Mouse (Mus musculus): ENCODE results near the gene Kctd21.
A peak's percentile ranks its signal among the peaks of the same experiment; 100 is the strongest.

Gene Kctd21

GRCm38 (mm10) chr7:97331726-97332666 lies at the start of gene Kctd21, which contains the start of gene Usp35:
TSS of gene Kctd21 (plus strand) at chr7:97332327.
TSS of gene Usp35 (minus strand) at chr7:97332020.
- DNase-seq (ENCODE audit: extremely low read depth, low read depth) = peak; percentile 76

GRCm38 (mm10) chr7:97296986-97297385 lies 35.1 kb upstream of the Kctd21 start:
- no peak for DNase-seq (ENCODE audit: extremely low read depth, low read depth)

GRCm38 (mm10) chr7:97297466-97297865 lies 34.7 kb upstream of the Kctd21 start:
- peak; percentile 41 for DNase-seq (ENCODE audit: extremely low read depth, low read depth)

GRCm38 (mm10) chr7:97298279-97298678 lies 33.8 kb upstream of the Kctd21 start:
- no peak for DNase-seq (ENCODE audit: extremely low read depth, low read depth)

- DNase-seq (ENCODE audit: extremely low read depth, low read depth) = no peak
Measured at GRCm38 (mm10) chr7:97298943-97299342, 33.2 kb upstream of the Kctd21 start.

GRCm38 (mm10) chr7:97300914-97301313 lies 31.2 kb upstream of the Kctd21 start:
- DNase-seq (ENCODE audit: extremely low read depth, low read depth) = peak; percentile 17

- no peak for DNase-seq (ENCODE audit: extremely low read depth, low read depth)
Measured at GRCm38 (mm10) chr7:97301321-97301720, 30.8 kb upstream of the Kctd21 start.

GRCm38 (mm10) chr7:97302261-97302660 lies 29.9 kb upstream of the Kctd21 start:
- no peak for DNase-seq (ENCODE audit: extremely low read depth, low read depth)

GRCm38 (mm10) chr7:97302876-97303275 lies 29.3 kb upstream of the Kctd21 start:
- DNase-seq (ENCODE audit: extremely low read depth, low read depth) = no peak

- DNase-seq (ENCODE audit: extremely low read depth, low read depth) = no peak
Measured at GRCm38 (mm10) chr7:97303614-97304013, 28.5 kb upstream of the Kctd21 start.

- DNase-seq (ENCODE audit: extremely low read depth, low read depth) = no peak
Measured at GRCm38 (mm10) chr7:97304471-97304870, 27.7 kb upstream of the Kctd21 start.

- no peak for DNase-seq (ENCODE audit: extremely low read depth, low read depth)
Measured at GRCm38 (mm10) chr7:97305206-97305605, 26.9 kb upstream of the Kctd21 start.

- no peak for DNase-seq (ENCODE audit: extremely low read depth, low read depth)
Measured at GRCm38 (mm10) chr7:97306813-97307212, 25.3 kb upstream of the Kctd21 start.

GRCm38 (mm10) chr7:97307546-97307945 lies 24.6 kb upstream of the Kctd21 start:
- DNase-seq (ENCODE audit: extremely low read depth, low read depth) = no peak

GRCm38 (mm10) chr7:97309461-97310340 lies 22.4 kb upstream of the Kctd21 start:
- no peak for DNase-seq (ENCODE audit: extremely low read depth, low read depth)

GRCm38 (mm10) chr7:97310341-97310635 lies 21.8 kb upstream of the Kctd21 start:
- DNase-seq (ENCODE audit: extremely low read depth, low read depth) = no peak

- no peak for DNase-seq (ENCODE audit: extremely low read depth, low read depth)
Measured at GRCm38 (mm10) chr7:97311620-97312019, 20.5 kb upstream of the Kctd21 start.

GRCm38 (mm10) chr7:97312196-97312595 lies 19.9 kb upstream of the Kctd21 start:
- DNase-seq (ENCODE audit: extremely low read depth, low read depth) = no peak

- no peak for DNase-seq (ENCODE audit: extremely low read depth, low read depth)
Measured at GRCm38 (mm10) chr7:97312856-97313255, 19.3 kb upstream of the Kctd21 start.

- DNase-seq (ENCODE audit: extremely low read depth, low read depth) = no peak
Measured at GRCm38 (mm10) chr7:97313364-97313995, 18.6 kb upstream of the Kctd21 start.

GRCm38 (mm10) chr7:97314646-97315045 lies 17.5 kb upstream of the Kctd21 start:
- DNase-seq (ENCODE audit: extremely low read depth, low read depth) = no peak

- no peak for DNase-seq (ENCODE audit: extremely low read depth, low read depth)
Measured at GRCm38 (mm10) chr7:97315656-97316055, 16.5 kb upstream of the Kctd21 start.
